Mouse (Mus musculus): ENCODE measurements at regions not wholly inside any gene's neighbourhood (a gene's known extent, or its start where the extent isn't known, plus 50 kb on each side); places are given as distances from the start of the nearest gene placed in this dataset.
A peak's percentile ranks its signal among the peaks of the same experiment; 100 is the strongest.
"Not testable (repeated sequence)": the region's sequence is repeated elsewhere in the genome, so short reads cannot be mapped to it uniquely, and the experiment has no call there.

GRCm38 (mm10) chr6:70160442-70160841 lies 631.6 kb downstream of the Rpia start:
- DNase-seq (ENCODE audit: low spot score in 2 of 2), result no peak

- DNase-seq (ENCODE audit: low spot score in 2 of 2), result not testable (repeated sequence)
Measured at GRCm38 (mm10) chr6:70155771-70156170, 636.3 kb downstream of the Rpia start.

- DNase-seq (ENCODE audit: low spot score in 2 of 2), result not testable (repeated sequence)
Measured at GRCm38 (mm10) chr6:70151098-70151838, 640.8 kb downstream of the Rpia start.

- DNase-seq (ENCODE audit: low spot score in 2 of 2), result no peak
Measured at GRCm38 (mm10) chr6:70146986-70147385, 645.0 kb downstream of the Rpia start.

GRCm38 (mm10) chr6:70143341-70143740 lies 648.7 kb downstream of the Rpia start:
- not testable (repeated sequence) for DNase-seq (ENCODE audit: low spot score in 2 of 2)

- DNase-seq (ENCODE audit: low spot score in 2 of 2), result no peak
Measured at GRCm38 (mm10) chr6:70116811-70117210, 675.2 kb downstream of the Rpia start.

- DNase-seq (ENCODE audit: low spot score in 2 of 2), result no peak
Measured at GRCm38 (mm10) chr6:70111892-70112291, 680.1 kb downstream of the Rpia start.

GRCm38 (mm10) chr6:70109412-70109811 lies 682.6 kb downstream of the Rpia start:
- not testable (repeated sequence) for DNase-seq (ENCODE audit: low spot score in 2 of 2)

GRCm38 (mm10) chr6:70103781-70104180 lies 688.3 kb downstream of the Rpia start:
- no peak for DNase-seq (ENCODE audit: low spot score in 2 of 2)

- not testable (repeated sequence) for DNase-seq (ENCODE audit: low spot score in 2 of 2)
Measured at GRCm38 (mm10) chr6:70103174-70103573, 688.9 kb downstream of the Rpia start.

- DNase-seq (ENCODE audit: low spot score in 2 of 2), result no peak
Measured at GRCm38 (mm10) chr6:70088041-70088440, 704.0 kb downstream of the Rpia start.

GRCm38 (mm10) chr6:70073841-70074240 lies 718.2 kb downstream of the Rpia start:
- DNase-seq (ENCODE audit: low spot score in 2 of 2), result peak in 1 of 2 experiments; percentile 5

- no peak for DNase-seq (ENCODE audit: low spot score in 2 of 2)
Measured at GRCm38 (mm10) chr6:70072007-70072406, 720.0 kb downstream of the Rpia start.

- no peak for DNase-seq (ENCODE audit: low spot score in 2 of 2)
Measured at GRCm38 (mm10) chr6:70067716-70068415, 724.2 kb downstream of the Rpia start.

GRCm38 (mm10) chr6:70059028-70059427 lies 733.0 kb downstream of the Rpia start:
- DNase-seq (ENCODE audit: low spot score in 2 of 2), result no peak

- no peak for DNase-seq (ENCODE audit: low spot score in 2 of 2)
Measured at GRCm38 (mm10) chr6:70058374-70058773, 733.7 kb downstream of the Rpia start.

GRCm38 (mm10) chr6:70040894-70041293 lies 751.1 kb downstream of the Rpia start:
- DNase-seq (ENCODE audit: low spot score in 2 of 2), result no peak

GRCm38 (mm10) chr6:70033674-70034073 lies 758.4 kb downstream of the Rpia start:
- no peak for DNase-seq (ENCODE audit: low spot score in 2 of 2)

- no peak for DNase-seq (ENCODE audit: low spot score in 2 of 2)
Measured at GRCm38 (mm10) chr6:70011555-70011954, 780.5 kb downstream of the Rpia start.

Measured in frontal cortex, postnatal 25 days (tissue).